Mouse (Mus musculus) lung, postnatal 0 days (tissue): Measurements from ENCODE around the gene Gm20388.

Experiments
- CTCF ChIP-seq: IDR thresholded peaks from 2 replicates; pipeline ENCODE4 v1.5.1; 2016; ENCODE audit warnings: antibody characterized with exemption, mild to moderate bottlenecking
- EP300 ChIP-seq: IDR thresholded peaks from 2 replicates; pipeline ENCODE4 v1.6.1; 2016; ENCODE audit warnings: antibody characterized with exemption, mild to moderate bottlenecking, control low read depth

DNA sequence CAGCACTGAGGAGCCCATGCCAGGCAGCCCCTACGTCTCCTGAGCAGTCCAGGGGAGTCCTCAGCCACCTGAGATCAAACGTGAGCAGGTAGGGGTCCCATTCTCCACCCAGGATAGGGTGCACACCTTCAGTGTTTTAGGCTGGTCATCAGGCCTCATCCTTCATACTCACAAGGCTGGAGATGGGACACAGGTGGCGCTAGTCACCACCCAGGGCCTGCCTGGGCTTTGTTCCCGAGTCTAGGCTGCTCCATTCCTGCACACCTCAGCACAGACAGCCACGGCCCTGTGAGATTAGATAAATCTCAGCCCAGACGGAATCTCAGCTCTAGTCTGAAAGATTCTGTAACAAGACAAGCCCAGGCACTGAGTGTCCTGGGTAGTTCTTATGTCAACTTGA, 1993.3 kb downstream of the Gm20388 start:
- TF ChIP-seq CTCF (peak; percentile 27; the same call in 1 of the 2 replicates), EP300 (no peak)
